Mouse (Mus musculus) lung, postnatal 0 days (tissue): Measurements from ENCODE around the gene Thbs4. TPM values are rescaled to one million over a fixed set of nuclear protein-coding genes. Genes with fewer than 3 reads are reported as not detected.

Source experiments
- ATAC-seq: fragments of 200-750 bp; cut with Nextera tagmentation; 2 replicates; pipeline ENCODE4 v1.8.0; 2017; ENCODE audit warnings: moderate library complexity
- DNase-seq: peaks from one replicate; pipeline ENCODE4 v3.0.0-alpha.2; 2016; ENCODE audit warnings: low spot score
- H3K27ac ChIP-seq: fragments of 300-500 bp; sonication (generic); 2 replicates; pipeline ENCODE4 v1.5.1; 2014; ENCODE audit warnings: antibody characterized with exemption, mild to moderate bottlenecking, low read length, mixed read lengths
- H3K27me3 ChIP-seq: fragments of 300-500 bp; sonication (generic); replicated peaks from 2 replicates; pipeline ENCODE4 v1.6.1; 2014; ENCODE audit warnings: low read length, mixed read lengths; ENCODE audit not compliant: insufficient read depth
- H3K36me3 ChIP-seq: fragments of 300-500 bp; sonication (generic); 2 replicates; pipeline ENCODE4 v1.6.1; 2014; ENCODE audit warnings: low read length, mixed read lengths; ENCODE audit not compliant: insufficient read depth
- H3K4me1 ChIP-seq: fragments of 300-500 bp; sonication (generic); 2 replicates; pipeline ENCODE4 v1.6.1; 2014; ENCODE audit warnings: antibody characterized with exemption, low read depth, low read length, mixed read lengths; ENCODE audit not compliant: insufficient read depth
- H3K4me2 ChIP-seq: fragments of 300-500 bp; sonication (generic); replicated peaks from 2 replicates; pipeline ENCODE4 v1.6.1; 2014; ENCODE audit warnings: low read depth, mild to moderate bottlenecking, low read length, moderate library complexity, mixed read lengths
- H3K4me3 ChIP-seq: fragments of 300-500 bp; sonication (generic); 2 replicates; pipeline ENCODE4 v1.5.1; 2014; ENCODE audit warnings: low read depth, low read length
- H3K9ac ChIP-seq: fragments of 300-500 bp; sonication (generic); replicated peaks from 2 replicates; pipeline ENCODE4 v1.6.1; 2014; ENCODE audit warnings: low read depth, mild to moderate bottlenecking
- H3K9me3 ChIP-seq: fragments of 300-500 bp; sonication (generic); 2 replicates; pipeline ENCODE4 v1.6.1; 2016; ENCODE audit warnings: low read length, mixed read lengths
- CTCF ChIP-seq: IDR thresholded peaks from 2 replicates; pipeline ENCODE4 v1.5.1; 2016; ENCODE audit warnings: antibody characterized with exemption, mild to moderate bottlenecking
- EP300 ChIP-seq: IDR thresholded peaks from 2 replicates; pipeline ENCODE4 v1.6.1; 2016; ENCODE audit warnings: antibody characterized with exemption, mild to moderate bottlenecking, control low read depth
- WGBS: fragments of 180-500 bp; shearing (Covaris S2); extraction: QIAGEN DNeasy Blood & Tissue Kit; methylation state at CpG from one replicate; pipeline ENCODE4 v1.1.7; 2014; 5-methylcytosine and 5-hydroxymethylcytosine counted together
- polyA plus RNA-seq: library from polyadenylated mRNA; unstranded; fragments of >200 nt; fragmentation: Nextera tagmentation; extraction: Ambion mirVana; gene quantifications from 2 replicates; pipeline ENCODE4 v1.2.1, GENCODE M21; 2015

The Thbs4 gene
- polyA plus RNA-seq, 1 experiment from 2014 or later: 0.76 TPM

DNA sequence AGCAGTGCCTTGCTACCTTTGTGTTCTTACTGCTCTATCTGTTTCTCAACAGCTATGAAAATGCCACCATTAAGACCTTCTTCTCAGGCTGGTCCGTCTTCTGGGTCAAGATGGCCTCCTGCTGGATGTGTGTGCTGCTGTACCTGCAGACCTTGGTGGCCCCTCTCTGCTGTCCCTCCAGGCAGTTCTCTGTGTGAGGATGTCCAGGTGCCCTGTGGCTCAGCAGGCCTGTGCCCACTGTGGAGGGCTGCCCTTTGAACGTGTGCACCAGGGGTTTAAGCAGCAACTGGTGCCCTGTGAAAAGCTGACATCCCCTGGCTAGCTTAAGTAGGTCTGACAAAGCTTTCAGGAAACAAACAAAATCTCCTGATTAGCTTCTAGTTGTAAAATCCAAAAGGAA, 86.7 kb downstream of the Thbs4 start:
- no peaks in the 10 kb centered on the region for H3K9me3 ChIP-seq
- H3K9ac ChIP-seq: no peak overlapping the region
- no peaks in the 10 kb centered on the region for H3K27me3 ChIP-seq
- no peak overlapping the region for H3K4me3 ChIP-seq
- 70% methylated on average over 2 of the region's 2 CpGs for WGBS
- ATAC-seq: no peak
- H3K4me1 ChIP-seq: no peaks in the 10 kb centered on the region
- H3K4me2 ChIP-seq: no peak overlapping the region
- TF ChIP-seq CTCF (0 out of 2 replicates have a peak, but pooled peaks have one; percentile 7), EP300 (no peak)
- peaks cover 16% of the 10 kb centered on the region; the same call in 1 of the 2 replicates for H3K36me3 ChIP-seq
- no peak for DNase-seq
- no peak overlapping the region for H3K27ac ChIP-seq

DNA sequence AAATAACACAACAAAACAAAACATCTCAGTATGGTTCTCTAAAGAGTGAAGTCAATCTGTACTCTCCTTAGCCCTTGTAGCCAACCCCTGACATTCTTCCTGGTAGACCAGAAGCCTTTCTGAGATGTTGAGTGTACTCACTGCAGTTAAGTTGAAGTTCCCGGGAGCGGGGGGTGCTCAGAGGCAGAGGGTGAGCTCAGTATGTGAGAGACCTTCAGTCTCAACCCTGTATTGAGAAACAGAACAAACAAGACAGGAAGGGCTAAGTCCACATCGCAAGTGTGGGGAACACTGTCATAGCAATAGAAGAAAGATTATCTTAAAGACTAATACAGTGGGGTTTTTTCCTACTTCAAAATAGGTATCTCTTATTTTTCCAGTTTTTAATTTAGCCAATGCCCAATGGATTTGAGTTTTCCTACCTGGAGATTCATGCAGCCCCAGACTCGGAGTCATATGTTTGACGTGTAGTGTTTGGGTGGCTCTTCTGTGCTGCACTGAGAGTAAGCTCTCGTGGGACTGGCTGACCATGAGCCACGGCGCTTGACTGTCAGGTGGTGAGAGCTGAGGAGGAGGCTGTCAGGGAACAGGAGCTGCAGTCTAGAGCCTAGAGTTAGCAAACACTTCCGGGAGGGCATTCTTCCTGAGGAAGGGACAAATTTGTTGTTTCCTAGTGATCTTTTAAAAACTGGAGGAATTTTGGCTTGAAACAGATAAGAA, 88.1 kb downstream of the Thbs4 start:
- no peak overlapping the region for H3K4me3 ChIP-seq
- DNase-seq (peak; percentile 45), ATAC-seq (peak; percentile 74)
- H3K4me2 ChIP-seq: no peak overlapping the region
- no peaks in the 10 kb centered on the region for H3K27me3 ChIP-seq
- no peaks in the 10 kb centered on the region for H3K4me1 ChIP-seq
- no peak overlapping the region for H3K27ac ChIP-seq
- H3K9ac ChIP-seq: no peak overlapping the region
- peaks cover 16% of the 10 kb centered on the region; the same call in 1 of the 2 replicates for H3K36me3 ChIP-seq
- H3K9me3 ChIP-seq: no peaks in the 10 kb centered on the region
- 53% methylated on average over 9 of the region's 9 CpGs for WGBS
- no peak for TF ChIP-seq CTCF
- no peak for TF ChIP-seq EP300

DNA sequence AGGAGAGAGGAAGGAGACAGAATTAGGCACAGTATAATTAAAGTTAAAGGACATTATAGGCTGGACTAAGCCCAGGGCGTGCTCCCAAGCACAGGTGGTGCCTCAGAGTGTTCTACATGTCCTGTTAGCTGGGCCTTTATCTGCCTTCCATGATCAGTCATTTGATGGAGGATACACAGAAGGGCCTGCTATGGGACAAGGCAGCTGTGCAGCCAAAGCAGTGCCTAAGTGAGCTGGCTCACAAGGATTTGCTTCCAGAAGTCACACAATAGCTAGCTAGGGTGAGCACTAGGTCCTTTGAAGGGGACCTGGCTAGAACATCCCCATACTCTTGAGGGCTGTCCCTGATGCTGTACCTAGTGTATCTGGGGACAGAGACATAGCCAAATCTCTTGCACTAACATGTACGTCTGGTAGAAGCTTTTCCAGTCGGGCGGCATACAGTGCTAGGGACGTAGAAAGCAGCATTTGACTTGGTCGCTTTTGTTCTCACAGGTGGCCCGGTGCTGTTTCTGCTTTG, 89.5 kb downstream of the Thbs4 start:
- Histone ChIP-seq H3K36me3 (peaks cover 21% of the 10 kb centered on the region; the same call in 1 of the 2 replicates), H3K4me1 (no peaks in the 10 kb centered on the region), H3K27ac (no peak overlapping the region), H3K27me3 (no peaks in the 10 kb centered on the region), H3K9me3 (no peaks in the 10 kb centered on the region), H3K4me3 (no peak overlapping the region), H3K9ac (no peak overlapping the region), H3K4me2 (no peak overlapping the region)
- ATAC-seq: no peak
- TF ChIP-seq EP300: no peak
- no peak for TF ChIP-seq CTCF
- 95% methylated on average over 7 of the region's 7 CpGs for WGBS
- no peak for DNase-seq

DNA sequence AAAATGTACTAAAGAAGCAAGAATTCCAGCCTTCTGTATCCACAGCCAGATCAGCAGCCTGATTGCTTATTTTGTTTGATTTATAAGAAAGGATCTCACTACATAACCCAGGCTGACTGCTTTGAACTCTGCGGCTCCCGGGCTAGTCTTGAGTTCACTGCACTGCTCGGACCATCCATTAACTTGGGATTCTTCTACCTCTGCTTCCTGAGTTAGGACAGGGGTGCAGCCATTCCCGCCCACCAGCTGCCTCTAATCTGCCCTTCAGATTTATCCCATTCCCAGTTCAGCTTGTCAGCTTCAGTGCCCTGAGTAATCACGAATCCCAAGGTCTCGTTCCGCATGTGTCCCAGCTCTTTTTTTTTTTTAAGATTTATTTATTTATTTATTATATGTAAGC, 90.4 kb downstream of the Thbs4 start:
- no peak overlapping the region for H3K9ac ChIP-seq
- TF ChIP-seq CTCF (no peak), EP300 (no peak)
- 81% methylated on average over 7 of the region's 7 CpGs for WGBS
- H3K4me3 ChIP-seq: no peak overlapping the region
- no peaks in the 10 kb centered on the region for H3K4me1 ChIP-seq
- H3K4me2 ChIP-seq: no peak overlapping the region
- no peaks in the 10 kb centered on the region for H3K9me3 ChIP-seq
- peaks cover 21% of the 10 kb centered on the region; the same call in 1 of the 2 replicates for H3K36me3 ChIP-seq
- ATAC-seq: no peak
- no peak for DNase-seq
- no peak overlapping the region for H3K27ac ChIP-seq
- no peaks in the 10 kb centered on the region for H3K27me3 ChIP-seq

DNA sequence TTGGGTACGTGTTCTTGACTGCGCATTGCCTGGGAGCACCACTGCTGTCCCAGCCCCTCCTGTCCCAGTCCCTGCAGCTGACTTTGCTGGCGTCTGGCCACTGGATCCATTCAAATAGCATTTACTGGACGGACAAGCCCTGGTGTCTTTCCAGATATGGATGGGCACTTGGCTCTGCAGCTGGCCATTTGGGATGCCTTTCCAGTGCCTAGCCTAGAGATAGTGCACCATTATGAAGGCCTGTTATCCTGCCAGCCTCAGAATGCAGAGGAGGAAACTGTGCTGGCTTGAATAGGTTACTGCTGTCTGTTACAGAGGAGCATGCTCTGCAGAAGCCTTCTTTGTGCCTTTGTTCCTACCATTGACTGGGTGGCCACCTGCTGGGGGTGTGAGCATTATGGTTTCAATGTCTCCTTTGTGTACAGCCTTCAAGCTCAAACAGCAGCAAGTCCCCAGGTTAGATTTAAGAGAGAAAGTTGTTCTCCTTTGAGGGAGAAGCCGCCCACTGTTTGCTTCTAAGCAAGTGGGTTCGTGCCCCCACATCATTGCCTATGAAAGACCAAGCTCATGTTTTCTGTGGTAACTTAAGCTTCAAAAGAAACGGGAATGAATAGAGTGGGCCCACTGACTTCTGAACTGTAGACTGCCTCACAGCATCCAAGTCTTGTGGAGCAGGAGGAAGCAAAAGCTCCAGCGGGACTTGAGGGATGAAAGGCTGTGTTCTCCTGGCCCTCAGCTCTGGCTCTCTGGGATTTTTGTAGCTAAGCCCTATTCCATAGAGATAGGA, 91.2 kb downstream of the Thbs4 start:
- H3K9ac ChIP-seq: no peak overlapping the region
- H3K4me1 ChIP-seq: no peaks in the 10 kb centered on the region
- no peaks in the 10 kb centered on the region for H3K9me3 ChIP-seq
- no peak overlapping the region for H3K27ac ChIP-seq
- H3K4me3 ChIP-seq: no peak overlapping the region
- TF ChIP-seq EP300 (no peak), CTCF (peak; percentile 40)
- H3K36me3 ChIP-seq: peaks cover 17% of the 10 kb centered on the region; the same call in 1 of the 2 replicates
- ATAC-seq (no peak; the same call in 1 of the 2 replicates), DNase-seq (no peak)
- WGBS: 67% methylated on average over 8 of the region's 8 CpGs
- H3K4me2 ChIP-seq: no peak overlapping the region
- H3K27me3 ChIP-seq: no peaks in the 10 kb centered on the region

DNA sequence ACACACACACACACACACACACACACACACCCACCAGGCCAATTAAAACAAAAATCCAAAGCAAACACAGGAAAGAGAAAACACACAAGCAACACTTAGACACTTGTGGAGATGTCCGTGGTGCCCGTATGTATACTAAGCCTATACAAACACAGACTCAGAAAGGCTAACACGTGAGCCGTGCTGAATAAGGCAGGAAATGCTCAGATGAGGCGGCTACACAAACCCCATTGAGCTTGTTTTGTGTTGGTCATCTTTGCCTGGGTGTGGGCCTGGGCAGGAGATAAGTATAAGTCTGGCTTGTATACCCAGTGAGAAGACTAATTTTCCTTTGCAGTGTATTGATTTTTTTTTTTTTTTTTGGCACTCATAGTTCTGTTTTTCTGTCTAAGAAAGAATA, 92.6 kb downstream of the Thbs4 start:
- DNase-seq: no peak
- 42% methylated on average over 5 of the region's 5 CpGs for WGBS

More for the DNA sequence above, 92.6 kb downstream of the Thbs4 start:
- Histone ChIP-seq H3K36me3 (peaks cover 19% of the 10 kb centered on the region), H3K9me3 (no peaks in the 10 kb centered on the region), H3K4me3 (no peak overlapping the region), H3K4me1 (no peaks in the 10 kb centered on the region; the same call in 1 of the 2 replicates), H3K27me3 (no peaks in the 10 kb centered on the region), H3K27ac (no peak overlapping the region), H3K9ac (no peak overlapping the region), H3K4me2 (no peak overlapping the region)
- ATAC-seq: no peak
- TF ChIP-seq EP300: no peak
- TF ChIP-seq CTCF: no peak

Other genes starting within 250 kb of the Thbs4 start
- not detected in 2 replicates for gene Spz1, start 218.6 kb downstream of the Thbs4 start, polyA plus RNA-seq
- gene Serinc5, start 183.7 kb downstream of the Thbs4 start, polyA plus RNA-seq: 21.4 and 22.0 TPM in 2 replicates
- gene Mtx3, start 49.9 kb upstream of the Thbs4 start, polyA plus RNA-seq: 1.4 and 1.5 TPM in 2 replicates